Mouse (Mus musculus): ENCODE data around the gene Tbc1d1. TPM values are rescaled to one million over a fixed set of nuclear protein-coding genes. Genes with fewer than 3 reads are reported as not detected.

The Tbc1d1 gene
- 74.1 TPM for polyA plus RNA-seq (2017; shearing (Covaris generic))

GRCm38 (mm10) chr5:64155861-64156550 is at the start of gene Tbc1d1:
Tbc1d1 (plus strand) TSS chr5:64156305.

Other genes with a start within 250 kb of the Tbc1d1 start
- 26.8 TPM for gene Rell1, start 187.4 kb upstream of the Tbc1d1 start, polyA plus RNA-seq (2017; shearing (Covaris generic))
- 23.7 TPM for gene Pgm2, start 63.4 kb upstream of the Tbc1d1 start, polyA plus RNA-seq (2017; shearing (Covaris generic))

Data from effector memory CD4-positive, alpha-beta T cell, adult 5 months (primary cell).